Mouse (Mus musculus): Measurements from ENCODE around the gene Ssbp2. TPM values are rescaled to one million over a fixed set of nuclear protein-coding genes. Genes with fewer than 3 reads are reported as not detected.

Gene Ssbp2
- total RNA-seq, 2 experiments from 2014 or later: 37.5 to 44.4 TPM

DNA sequence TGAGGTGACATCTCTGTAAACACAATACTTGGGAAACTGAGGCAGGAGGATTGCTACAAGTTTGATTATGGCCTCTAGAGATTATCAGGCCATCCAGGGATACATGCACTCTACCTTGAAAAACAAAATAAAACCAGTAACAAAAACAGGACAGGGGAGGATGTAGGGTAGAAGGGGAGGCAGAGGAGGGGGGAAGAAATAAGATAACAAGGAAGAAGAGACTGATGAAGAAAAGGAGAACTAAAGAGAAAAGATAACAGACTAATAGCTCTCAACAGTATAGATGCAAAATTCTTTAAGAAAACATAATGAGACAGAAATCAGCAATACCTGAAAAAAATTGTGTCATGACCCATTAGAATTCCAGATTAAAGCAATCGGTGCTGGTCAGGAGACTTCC lies 277.1 kb downstream of the Ssbp2 start:
- no peak for DNase-seq

- no peak for DNase-seq
Measured at GRCm38 (mm10) chr13:91740851-91741250, 280.8 kb downstream of the Ssbp2 start.

- peak; percentile 38 to 41 for DNase-seq
Measured at GRCm38 (mm10) chr13:91741280-91742047, 281.4 kb downstream of the Ssbp2 start, which contains the start of gene Acot12. Acot12 (plus strand) TSS chr13:91741512.

GRCm38 (mm10) chr13:91743180-91743579 lies 283.1 kb downstream of the Ssbp2 start:
- no peak for DNase-seq

- no peak for DNase-seq
Measured at GRCm38 (mm10) chr13:91746470-91746869, 286.4 kb downstream of the Ssbp2 start.

DNA sequence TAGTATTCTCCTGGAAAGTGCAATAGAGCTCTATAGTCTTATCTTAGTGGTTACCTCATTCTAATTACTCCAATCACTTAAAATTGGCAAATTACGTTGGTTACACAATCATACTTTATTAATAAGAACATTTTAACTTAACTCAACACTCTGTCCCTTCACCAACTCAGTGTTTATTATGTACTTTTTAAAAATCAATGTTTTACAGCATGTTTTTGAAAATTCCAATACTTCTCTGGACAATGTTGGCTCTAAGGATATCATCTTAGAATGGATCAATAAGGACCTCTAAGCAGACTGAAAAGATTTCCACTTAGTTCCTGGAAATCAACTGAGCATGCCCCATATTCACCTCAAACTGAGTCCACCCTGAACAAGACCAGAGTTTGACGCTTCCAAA lies 288.3 kb downstream of the Ssbp2 start:
- no peak for DNase-seq

GRCm38 (mm10) chr13:91749981-91750380 lies 289.9 kb downstream of the Ssbp2 start:
- DNase-seq: no peak

Small RNAs within 50 kb of the gene (microRNA-seq; reads per million reads assigned to microRNA genes)
- gene Gm27656: 0 reads per million in 2 experiments

Other genes with a start within 250 kb of the Ssbp2 start
- gene Atg10, start 236.3 kb upstream of the Ssbp2 start, total RNA-seq (2021): 10 to 100 TPM; 30.1 to 33.4 TPM

All from heart, adult 18-20 months (tissue).